Mouse (Mus musculus) kidney, adult 10 weeks (tissue): ENCODE measurements around the gene Olfr577. TPM values are rescaled to one million over a fixed set of nuclear protein-coding genes. Genes with fewer than 3 reads are reported as not detected.

Experiments
- polyA plus RNA-seq: library from polyadenylated mRNA; stranded (reverse); fragments of 350-450 nt; fragmentation: Illumina TruSeq; extraction: RNeasy Lipid Tissue Mini Kit (QIAGEN cat#74804); gene quantifications from one replicate; pipeline ENCODE4 v1.2.3, GENCODE M21; 2014; ENCODE audit warnings: low read depth, low replicate concordance

The Olfr577 gene
- not detected for polyA plus RNA-seq

DNA sequence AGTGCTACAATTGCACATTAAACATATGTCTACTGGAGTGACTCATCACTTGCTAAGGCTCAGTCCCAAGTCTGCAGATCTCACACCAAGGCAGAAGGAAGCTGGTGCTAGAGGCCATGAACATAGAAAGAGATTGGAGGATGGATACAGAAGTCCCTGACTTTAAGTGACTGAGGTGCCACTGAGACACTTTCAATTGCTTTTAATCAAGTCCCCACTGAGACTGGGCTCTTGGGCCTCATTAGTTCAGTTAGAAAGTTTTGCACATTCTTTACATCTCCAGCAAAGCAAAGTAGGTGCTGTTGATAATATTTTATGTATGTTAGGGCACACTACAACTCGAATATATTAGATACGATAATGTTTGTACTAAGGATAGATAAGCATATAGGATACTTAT, at the start of gene Olfr577:
Gene Olfr577, minus strand, starts transcription at position 101 of the 400 bp plus-strand sequence.

DNA sequence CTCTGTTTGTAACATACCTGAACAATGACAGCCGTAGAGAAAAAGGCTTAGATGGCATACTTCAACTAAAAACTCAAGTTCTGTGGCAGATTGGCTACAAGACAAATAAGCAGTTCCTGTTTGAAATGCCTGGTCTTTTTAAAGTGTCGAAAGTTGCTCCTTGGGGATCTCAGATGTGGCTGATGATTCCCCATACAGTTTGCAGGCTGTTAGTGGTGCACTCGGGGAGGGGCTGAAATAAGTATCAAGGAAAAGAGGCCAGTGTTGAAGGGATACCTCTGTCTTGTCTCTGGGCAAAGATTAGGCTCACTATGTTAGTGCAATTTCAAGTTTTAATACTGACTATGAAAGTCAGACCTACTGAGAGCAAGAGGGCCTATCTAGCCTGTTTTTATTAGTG, 13.5 kb upstream of the Olfr577 start, which contains the start of gene Olfr578:
Gene Olfr578, minus strand, starts transcription at position 101 of the 400 bp plus-strand sequence.

DNA sequence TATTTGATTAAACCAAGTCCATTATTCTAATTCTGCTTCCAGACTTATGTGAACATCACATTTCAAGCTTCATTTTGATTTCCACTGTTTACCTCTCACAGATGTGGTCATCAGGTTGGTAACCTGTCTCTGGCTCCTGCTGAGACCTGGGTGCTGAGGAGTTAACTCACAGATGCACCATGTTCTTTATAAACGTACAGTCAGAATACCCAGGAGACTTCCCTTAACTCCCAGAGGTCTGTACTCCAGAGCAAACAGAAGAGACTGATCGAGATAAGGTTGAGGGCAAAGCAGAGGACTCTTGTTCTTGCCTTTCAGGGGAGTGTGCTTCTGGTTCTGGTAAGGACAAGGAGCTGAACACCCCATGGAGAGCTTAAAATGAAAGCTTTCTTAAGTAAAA, 13.4 kb downstream of the Olfr577 start, which contains the start of gene Olfr576:
Gene Olfr576, plus strand, starts transcription at position 301 of the 400 bp plus-strand sequence.

DNA sequence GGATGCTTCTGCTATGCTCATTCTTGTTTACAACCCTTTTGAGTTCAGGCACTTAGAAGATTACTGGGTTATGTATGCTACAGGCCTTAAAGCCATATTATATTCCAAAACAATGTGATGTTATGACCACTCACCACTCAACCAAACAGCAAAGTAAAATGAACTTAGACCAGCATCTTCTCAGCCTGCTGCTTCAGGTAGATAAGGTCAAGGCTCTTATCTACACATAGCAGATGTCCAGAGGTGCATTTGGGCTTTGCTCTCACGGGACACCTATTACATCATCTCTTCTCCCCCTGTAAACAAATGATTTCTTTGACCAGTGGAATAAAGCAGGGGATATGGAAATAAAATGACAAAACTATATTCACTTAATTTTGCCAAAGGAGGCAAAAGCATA, 17.1 kb downstream of the Olfr577 start, which contains the start of gene Olfr575:
Gene Olfr575, minus strand, starts transcription at position 183 of the 400 bp plus-strand sequence.

DNA sequence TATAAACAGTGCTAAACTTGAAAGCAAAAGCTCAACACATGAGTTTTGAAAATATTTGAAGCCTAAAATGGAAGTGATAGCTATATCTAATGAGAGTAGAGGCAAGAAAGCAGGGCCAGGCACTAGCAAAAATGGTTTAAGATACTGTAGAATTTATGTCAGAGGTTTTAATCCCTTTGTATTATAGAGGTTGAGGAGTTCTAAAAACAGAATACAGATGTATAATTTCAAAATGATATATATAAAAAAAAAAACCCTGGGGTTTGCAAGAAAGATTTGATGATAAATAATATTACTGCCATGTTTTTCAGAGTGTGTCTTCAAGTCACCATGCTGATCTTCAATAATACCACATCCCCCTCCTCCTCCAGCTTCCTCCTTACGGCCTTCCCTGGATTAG, 27.6 kb downstream of the Olfr577 start, which contains the start of gene Olfr574:
Gene Olfr574, plus strand, starts transcription at position 301 of the 400 bp plus-strand sequence.

DNA sequence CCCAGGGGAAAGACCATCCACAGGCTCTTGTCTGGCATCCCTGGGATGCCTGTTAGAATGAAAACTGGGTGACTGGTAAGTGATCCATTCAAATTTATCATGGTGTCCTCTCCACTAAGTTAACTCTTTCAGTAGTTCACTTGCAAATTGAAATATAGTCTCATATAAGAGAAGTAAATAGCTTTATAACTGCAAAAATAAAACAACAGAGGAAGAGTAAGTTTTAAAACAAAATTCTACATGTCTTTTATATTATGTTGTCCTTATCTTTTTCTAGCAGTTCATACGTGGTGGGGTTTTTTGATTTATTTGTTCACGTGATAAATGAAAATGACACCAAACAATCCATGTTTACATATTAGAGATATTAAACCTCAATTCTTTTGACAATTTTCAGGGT, 33.3 kb downstream of the Olfr577 start, which contains the start of gene Olfr573-ps1:
Gene Olfr573-ps1, minus strand, starts transcription at position 101 of the 400 bp plus-strand sequence.

DNA sequence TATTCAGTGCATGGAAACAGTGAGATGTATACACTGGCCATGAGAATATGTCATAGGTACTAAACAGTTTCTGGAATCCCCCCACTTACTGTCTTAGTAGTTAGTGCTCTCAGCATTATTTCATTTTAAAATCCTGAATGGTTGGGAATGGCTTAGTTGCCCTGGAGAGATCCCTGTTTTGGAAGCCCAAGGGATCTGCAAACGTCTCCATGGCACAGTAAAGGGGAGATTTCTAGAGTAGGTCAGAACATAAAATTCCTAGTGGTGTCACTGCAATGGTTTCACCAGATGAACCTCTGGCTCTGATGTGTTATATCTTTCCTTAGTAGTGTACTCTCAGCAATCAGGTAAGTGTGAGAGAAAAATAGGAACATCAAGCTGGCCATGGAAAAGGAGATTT, 51.6 kb downstream of the Olfr577 start, which contains the start of gene Olfr572:
Gene Olfr572, plus strand, starts transcription at position 301 of the 400 bp plus-strand sequence.

Other genes with a start within 250 kb of the Olfr577 start
- not detected for gene Olfr559, start 248.5 kb downstream of the Olfr577 start, polyA plus RNA-seq
- not detected for gene Olfr560, start 216.6 kb downstream of the Olfr577 start, polyA plus RNA-seq
- gene Olfr78, start 216.5 kb downstream of the Olfr577 start, polyA plus RNA-seq = 0.97 TPM
- not detected for gene Olfr561, start 204.7 kb downstream of the Olfr577 start, polyA plus RNA-seq
- gene Olfr564, start 172.5 kb downstream of the Olfr577 start, polyA plus RNA-seq = not detected
- gene Olfr566, start 117.2 kb downstream of the Olfr577 start, polyA plus RNA-seq = not detected
- gene Olfr568, start 98.8 kb downstream of the Olfr577 start, polyA plus RNA-seq = not detected
- gene Olfr569, start 85.1 kb downstream of the Olfr577 start, polyA plus RNA-seq = not detected
- not detected for gene Olfr570, start 81.4 kb downstream of the Olfr577 start, polyA plus RNA-seq
- gene Olfr571, start 58.4 kb downstream of the Olfr577 start, polyA plus RNA-seq = not detected
- not detected for gene Olfr572, start 51.5 kb downstream of the Olfr577 start, polyA plus RNA-seq
- gene Olfr573-ps1, start 33.4 kb downstream of the Olfr577 start, polyA plus RNA-seq = not detected
- not detected for gene Olfr574, start 27.5 kb downstream of the Olfr577 start, polyA plus RNA-seq
- not detected for gene Olfr575, start 17.2 kb downstream of the Olfr577 start, polyA plus RNA-seq
- not detected for gene Olfr576, start 13.3 kb downstream of the Olfr577 start, polyA plus RNA-seq
- not detected for gene Olfr578, start 13.4 kb upstream of the Olfr577 start, polyA plus RNA-seq
- not detected for gene Olfr582, start 62.1 kb upstream of the Olfr577 start, polyA plus RNA-seq
- not detected for gene Olfr583, start 75.4 kb upstream of the Olfr577 start, polyA plus RNA-seq
- gene Olfr584, start 105.9 kb upstream of the Olfr577 start, polyA plus RNA-seq = not detected
- gene Olfr585, start 121.8 kb upstream of the Olfr577 start, polyA plus RNA-seq = not detected
- gene Olfr586, start 149.7 kb upstream of the Olfr577 start, polyA plus RNA-seq = not detected
- not detected for gene Olfr588-ps1, start 164.9 kb upstream of the Olfr577 start, polyA plus RNA-seq
- gene Olfr589, start 180.4 kb upstream of the Olfr577 start, polyA plus RNA-seq = not detected
- gene Olfr591, start 202.4 kb upstream of the Olfr577 start, polyA plus RNA-seq = not detected
- not detected for gene Olfr592, start 208.9 kb upstream of the Olfr577 start, polyA plus RNA-seq
- not detected for gene Olfr593, start 235.9 kb upstream of the Olfr577 start, polyA plus RNA-seq
- gene Olfr594, start 241.1 kb upstream of the Olfr577 start, polyA plus RNA-seq = not detected